Mouse (Mus musculus): ENCODE results near the gene B3gntl1. TPM values are rescaled to one million over a fixed set of nuclear protein-coding genes. Genes with fewer than 3 reads are reported as not detected.

Gene B3gntl1
- polyA plus RNA-seq, 1 experiment from 2014 or later: 6.8 TPM

DNA sequence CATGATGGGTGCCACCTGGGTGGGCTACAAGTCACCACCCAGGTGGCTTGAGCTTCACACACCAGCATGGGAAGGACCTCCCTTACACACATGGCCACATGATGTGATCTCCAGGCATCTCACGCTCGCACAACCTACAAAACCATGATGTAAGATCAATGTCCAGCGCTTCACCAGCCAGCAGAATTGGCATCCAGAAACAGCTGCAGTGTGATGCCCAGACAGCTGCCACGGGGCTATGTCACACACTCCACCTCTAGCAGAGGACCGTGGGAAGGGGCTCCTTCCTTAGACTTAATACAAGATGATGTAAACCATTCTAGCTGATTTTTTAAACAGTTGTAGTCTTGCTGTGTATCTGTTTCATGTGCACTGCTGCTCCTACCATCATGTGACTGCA lies 45.4 kb downstream of the B3gntl1 start:
- H3K9ac ChIP-seq (ENCODE audit: low read length): no peak overlapping the region
- no peak overlapping the region for H3K4me3 ChIP-seq (ENCODE audit: low read depth, low read length)
- no peaks in the 10 kb centered on the region for H3K9me3 ChIP-seq (ENCODE audit: control insufficient read depth, low read length)
- no peaks in the 10 kb centered on the region for H3K27me3 ChIP-seq (ENCODE audit: control insufficient read depth, insufficient read depth, low read length)
- no peaks in the 10 kb centered on the region for H3K36me3 ChIP-seq (ENCODE audit: control insufficient read depth, insufficient read depth, low read length)
- WGBS: 89% methylated on average over 5 of the region's 5 CpGs
- no peak overlapping the region for H3K27ac ChIP-seq (replicated peaks; ENCODE audit: low read depth, low read length)
- H3K4me2 ChIP-seq (ENCODE audit: low read depth, severe bottlenecking): no peak overlapping the region
- no peaks in the 10 kb centered on the region for H3K4me1 ChIP-seq (ENCODE audit: control insufficient read depth, insufficient read depth, low read length)
- no peak for DNase-seq (ENCODE audit: low spot score)
- ATAC-seq (ENCODE audit: insufficient number of reproducible peaks, low FRiP score, low TSS enrichment, low read depth): no peak

DNA sequence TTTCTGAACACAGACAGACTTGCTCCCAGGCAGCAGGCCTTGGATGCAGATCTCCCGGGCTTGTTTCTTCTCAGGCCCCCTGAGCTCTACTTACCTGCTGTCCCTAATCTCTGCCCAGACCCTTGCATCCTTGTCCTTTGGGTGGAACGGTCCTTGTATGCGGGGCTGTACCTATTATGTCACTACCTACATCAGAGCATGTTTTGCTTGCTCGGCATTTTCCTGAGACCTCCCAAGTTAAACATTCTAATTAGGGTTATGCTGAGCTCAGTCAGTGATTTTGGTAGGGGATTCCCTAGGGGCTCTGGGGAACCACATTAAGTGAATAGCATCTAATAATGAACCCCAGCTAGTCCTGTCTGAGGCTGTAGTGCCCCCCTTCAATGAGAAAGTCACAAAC lies 47.9 kb downstream of the B3gntl1 start:
- Histone ChIP-seq H3K9ac (ENCODE audit: low read length) (no peak overlapping the region), H3K27me3 (ENCODE audit: control insufficient read depth, insufficient read depth, low read length) (no peaks in the 10 kb centered on the region), H3K36me3 (ENCODE audit: control insufficient read depth, insufficient read depth, low read length) (no peaks in the 10 kb centered on the region; the same call in 1 of the 2 replicates), H3K9me3 (ENCODE audit: control insufficient read depth, low read length) (no peaks in the 10 kb centered on the region), H3K27ac (replicated peaks; ENCODE audit: low read depth, low read length) (no peak overlapping the region), H3K4me3 (ENCODE audit: low read depth, low read length) (no peak overlapping the region), H3K4me2 (ENCODE audit: low read depth, severe bottlenecking) (no peak overlapping the region), H3K4me1 (ENCODE audit: control insufficient read depth, insufficient read depth, low read length) (no peaks in the 10 kb centered on the region)
- ATAC-seq (ENCODE audit: insufficient number of reproducible peaks, low FRiP score, low TSS enrichment, low read depth): no peak
- 94% methylated on average over 4 of the region's 4 CpGs for WGBS
- no peak for DNase-seq (ENCODE audit: low spot score)

DNA sequence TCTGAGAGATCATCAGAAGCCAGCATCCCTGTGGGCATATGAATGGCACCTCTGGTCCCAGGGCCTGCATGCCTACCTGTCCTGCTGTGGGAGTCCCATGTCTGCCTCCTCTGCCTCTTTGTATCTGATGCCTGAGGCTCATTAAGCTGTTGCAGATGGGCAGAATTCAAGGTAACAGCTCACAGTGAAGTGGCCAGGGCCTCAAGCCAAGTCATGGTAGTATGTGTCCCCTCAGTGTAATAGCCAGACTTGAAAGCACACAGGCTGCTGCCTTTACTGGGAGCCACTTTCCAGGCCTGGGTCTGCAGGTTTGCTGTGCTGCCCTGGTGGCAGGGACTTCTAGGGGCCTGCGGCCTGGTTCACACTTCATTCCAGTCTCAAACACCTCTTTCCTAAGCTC lies 55.6 kb downstream of the B3gntl1 start:
- ATAC-seq (ENCODE audit: insufficient number of reproducible peaks, low FRiP score, low TSS enrichment, low read depth) (no peak), DNase-seq (ENCODE audit: low spot score) (no peak)
- no peak overlapping the region for H3K4me3 ChIP-seq (ENCODE audit: low read depth, low read length)
- WGBS: 90% methylated on average over 1 of the region's 1 CpGs
- no peak overlapping the region for H3K27ac ChIP-seq (replicated peaks; ENCODE audit: low read depth, low read length)
- peaks cover 9% of the 10 kb centered on the region; the same call in 1 of the 2 replicates for H3K36me3 ChIP-seq (ENCODE audit: control insufficient read depth, insufficient read depth, low read length)
- no peak overlapping the region for H3K9ac ChIP-seq (ENCODE audit: low read length)
- no peak overlapping the region for H3K4me2 ChIP-seq (ENCODE audit: low read depth, severe bottlenecking)
- H3K9me3 ChIP-seq (ENCODE audit: control insufficient read depth, low read length): no peaks in the 10 kb centered on the region
- H3K4me1 ChIP-seq (ENCODE audit: control insufficient read depth, insufficient read depth, low read length): no peaks in the 10 kb centered on the region
- no peaks in the 10 kb centered on the region for H3K27me3 ChIP-seq (ENCODE audit: control insufficient read depth, insufficient read depth, low read length)

DNA sequence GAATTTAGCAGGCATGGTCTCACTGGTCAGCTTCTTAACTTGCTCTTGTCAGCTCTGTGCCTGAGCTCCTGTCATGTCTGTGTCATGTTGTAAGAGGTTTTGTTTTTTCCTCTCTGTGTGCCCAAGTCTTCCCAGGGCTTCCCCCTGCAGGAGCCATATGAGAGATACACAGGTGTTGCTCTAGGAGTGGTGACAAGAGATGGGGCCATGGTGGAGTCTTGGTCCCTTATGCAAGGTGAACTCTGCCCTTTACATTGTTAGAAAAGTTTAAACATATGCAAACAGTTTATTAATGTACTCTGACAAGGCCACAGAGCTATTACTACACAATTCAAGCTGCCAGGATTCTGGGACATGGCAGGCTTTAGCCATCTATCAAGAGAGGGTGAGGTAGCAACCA lies 56.5 kb downstream of the B3gntl1 start:
- ATAC-seq (ENCODE audit: insufficient number of reproducible peaks, low FRiP score, low TSS enrichment, low read depth) (no peak), DNase-seq (ENCODE audit: low spot score) (no peak)
- Histone ChIP-seq H3K4me3 (ENCODE audit: low read depth, low read length) (no peak overlapping the region), H3K27me3 (ENCODE audit: control insufficient read depth, insufficient read depth, low read length) (no peaks in the 10 kb centered on the region), H3K4me1 (ENCODE audit: control insufficient read depth, insufficient read depth, low read length) (no peaks in the 10 kb centered on the region), H3K4me2 (ENCODE audit: low read depth, severe bottlenecking) (no peak overlapping the region), H3K36me3 (ENCODE audit: control insufficient read depth, insufficient read depth, low read length) (peaks cover 9% of the 10 kb centered on the region; the same call in 1 of the 2 replicates), H3K9me3 (ENCODE audit: control insufficient read depth, low read length) (no peaks in the 10 kb centered on the region), H3K9ac (ENCODE audit: low read length) (no peak overlapping the region), H3K27ac (replicated peaks; ENCODE audit: low read depth, low read length) (no peak overlapping the region)

GRCm38 (mm10) chr11:121615961-121616485 lies 56.9 kb downstream of the B3gntl1 start:
- 78% methylated on average over 3 of the region's 3 CpGs for WGBS
- ATAC-seq (ENCODE audit: insufficient number of reproducible peaks, low FRiP score, low TSS enrichment, low read depth) (no peak), DNase-seq (ENCODE audit: low spot score) (no peak)
- Histone ChIP-seq H3K4me3 (ENCODE audit: low read depth, low read length) (no peak overlapping the region), H3K4me1 (ENCODE audit: control insufficient read depth, insufficient read depth, low read length) (no peaks in the 10 kb centered on the region), H3K27ac (replicated peaks; ENCODE audit: low read depth, low read length) (no peak overlapping the region), H3K4me2 (ENCODE audit: low read depth, severe bottlenecking) (no peak overlapping the region), H3K27me3 (ENCODE audit: control insufficient read depth, insufficient read depth, low read length) (no peaks in the 10 kb centered on the region), H3K9me3 (ENCODE audit: control insufficient read depth, low read length) (no peaks in the 10 kb centered on the region), H3K9ac (ENCODE audit: low read length) (no peak overlapping the region), H3K36me3 (ENCODE audit: control insufficient read depth, insufficient read depth, low read length) (peaks cover 9% of the 10 kb centered on the region; the same call in 1 of the 2 replicates)

- no peak overlapping the region for H3K4me3 ChIP-seq (ENCODE audit: low read depth, low read length)
- no peak overlapping the region for H3K4me2 ChIP-seq (ENCODE audit: low read depth, severe bottlenecking)
- no peaks in the 10 kb centered on the region for H3K4me1 ChIP-seq (ENCODE audit: control insufficient read depth, insufficient read depth, low read length)
- no peaks in the 10 kb centered on the region for H3K27me3 ChIP-seq (ENCODE audit: control insufficient read depth, insufficient read depth, low read length)
- peaks cover 9% of the 10 kb centered on the region; the same call in 1 of the 2 replicates for H3K36me3 ChIP-seq (ENCODE audit: control insufficient read depth, insufficient read depth, low read length)
- no peak overlapping the region for H3K9ac ChIP-seq (ENCODE audit: low read length)
- ATAC-seq (ENCODE audit: insufficient number of reproducible peaks, low FRiP score, low TSS enrichment, low read depth) (no peak), DNase-seq (ENCODE audit: low spot score) (no peak)
- H3K9me3 ChIP-seq (ENCODE audit: control insufficient read depth, low read length): no peaks in the 10 kb centered on the region
- no peak overlapping the region for H3K27ac ChIP-seq (replicated peaks; ENCODE audit: low read depth, low read length)
Observed at GRCm38 (mm10) chr11:121610976-121611375, 62.0 kb downstream of the B3gntl1 start.

DNA sequence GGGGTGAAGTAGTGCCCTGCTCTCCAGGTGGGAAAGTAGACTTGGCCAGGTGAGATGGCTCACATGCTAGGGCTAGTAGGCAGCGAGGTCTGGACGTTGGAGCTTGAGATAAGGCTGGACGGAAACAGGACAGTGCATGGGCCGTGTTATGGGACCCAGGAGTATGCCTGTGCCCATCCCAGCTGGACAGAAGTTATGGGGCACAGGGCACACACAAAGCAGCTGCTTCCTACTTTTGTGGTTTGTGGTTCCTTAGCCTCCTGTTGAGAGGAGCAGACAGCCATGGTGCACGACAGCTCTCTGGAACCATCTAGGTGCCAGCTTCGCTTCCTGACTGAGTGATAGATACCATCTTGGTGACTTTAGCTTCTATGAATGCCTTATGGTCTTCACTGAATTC lies 67.3 kb downstream of the B3gntl1 start:
- H3K36me3 ChIP-seq (ENCODE audit: control insufficient read depth, insufficient read depth, low read length): peaks cover 5% of the 10 kb centered on the region; the same call in 1 of the 2 replicates
- H3K27me3 ChIP-seq (ENCODE audit: control insufficient read depth, insufficient read depth, low read length): no peaks in the 10 kb centered on the region
- no peak overlapping the region for H3K27ac ChIP-seq (replicated peaks; ENCODE audit: low read depth, low read length)
- no peak overlapping the region for H3K9ac ChIP-seq (ENCODE audit: low read length)
- no peak overlapping the region for H3K4me3 ChIP-seq (ENCODE audit: low read depth, low read length)
- no peak overlapping the region for H3K4me2 ChIP-seq (ENCODE audit: low read depth, severe bottlenecking)
- WGBS: 92% methylated on average over 6 of the region's 6 CpGs
- DNase-seq (ENCODE audit: low spot score) (no peak), ATAC-seq (ENCODE audit: insufficient number of reproducible peaks, low FRiP score, low TSS enrichment, low read depth) (no peak)
- H3K9me3 ChIP-seq (ENCODE audit: control insufficient read depth, low read length): no peaks in the 10 kb centered on the region
- no peaks in the 10 kb centered on the region for H3K4me1 ChIP-seq (ENCODE audit: control insufficient read depth, insufficient read depth, low read length)

GRCm38 (mm10) chr11:121601422-121601821 lies 71.5 kb downstream of the B3gntl1 start:
- Histone ChIP-seq H3K4me2 (ENCODE audit: low read depth, severe bottlenecking) (no peak overlapping the region), H3K4me1 (ENCODE audit: control insufficient read depth, insufficient read depth, low read length) (0 out of 2 replicates have a peak, but pooled peaks cover 4% of the 10 kb centered on the region), H3K9me3 (ENCODE audit: control insufficient read depth, low read length) (no peaks in the 10 kb centered on the region), H3K4me3 (ENCODE audit: low read depth, low read length) (no peak overlapping the region), H3K36me3 (ENCODE audit: control insufficient read depth, insufficient read depth, low read length) (peaks cover 3% of the 10 kb centered on the region; the same call in 1 of the 2 replicates), H3K27ac (replicated peaks; ENCODE audit: low read depth, low read length) (no peak overlapping the region), H3K27me3 (ENCODE audit: control insufficient read depth, insufficient read depth, low read length) (no peaks in the 10 kb centered on the region), H3K9ac (ENCODE audit: low read length) (no peak overlapping the region)
- DNase-seq (ENCODE audit: low spot score) (no peak), ATAC-seq (ENCODE audit: insufficient number of reproducible peaks, low FRiP score, low TSS enrichment, low read depth) (no peak)
- 75% methylated on average over 3 of the region's 3 CpGs for WGBS

DNA sequence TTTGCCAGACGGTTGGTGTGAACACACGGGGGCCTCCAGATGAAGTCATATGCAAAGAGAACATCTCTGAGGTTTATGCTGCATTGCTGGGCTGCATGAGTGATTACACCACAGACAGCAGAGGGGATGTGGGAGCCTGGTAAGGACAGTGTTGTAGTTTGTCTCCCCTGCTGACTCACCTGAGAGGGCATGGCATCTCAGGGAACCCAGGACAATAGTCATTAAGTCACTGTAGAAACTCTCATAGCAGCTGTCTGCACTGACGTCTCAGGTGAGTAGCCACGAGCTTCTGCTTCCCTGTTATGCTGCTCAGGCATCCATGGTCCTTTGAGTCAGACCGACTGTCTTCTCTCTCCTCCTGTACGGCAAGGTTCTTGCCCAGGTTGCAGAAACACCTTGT lies 75.7 kb downstream of the B3gntl1 start:
- Histone ChIP-seq H3K36me3 (ENCODE audit: control insufficient read depth, insufficient read depth, low read length) (peaks cover 3% of the 10 kb centered on the region; the same call in 1 of the 2 replicates), H3K9ac (ENCODE audit: low read length) (no peak overlapping the region), H3K4me2 (ENCODE audit: low read depth, severe bottlenecking) (no peak overlapping the region), H3K9me3 (ENCODE audit: control insufficient read depth, low read length) (no peaks in the 10 kb centered on the region), H3K27ac (replicated peaks; ENCODE audit: low read depth, low read length) (no peak overlapping the region), H3K4me3 (ENCODE audit: low read depth, low read length) (no peak overlapping the region), H3K4me1 (ENCODE audit: control insufficient read depth, insufficient read depth, low read length) (0 out of 2 replicates have a peak, but pooled peaks cover 4% of the 10 kb centered on the region), H3K27me3 (ENCODE audit: control insufficient read depth, insufficient read depth, low read length) (no peaks in the 10 kb centered on the region)
- WGBS: 87% methylated on average over 6 of the region's 6 CpGs
- ATAC-seq (ENCODE audit: insufficient number of reproducible peaks, low FRiP score, low TSS enrichment, low read depth) (no peak), DNase-seq (ENCODE audit: low spot score) (no peak)
